Mouse (Mus musculus) embryonic facial prominence, embryonic 14.5 days (tissue): Measurements from ENCODE around the gene Irf4. TPM values are rescaled to one million over a fixed set of nuclear protein-coding genes. Genes with fewer than 3 reads are reported as not detected.

ENCODE experiments used
- ATAC-seq: fragments of 200-750 bp; cut with Nextera tagmentation; 2 replicates; pipeline ENCODE4 v1.8.0; 2017; ENCODE audit warnings: low read depth, moderate number of reproducible peaks, moderate TSS enrichment
- DNase-seq: peaks from one replicate; pipeline ENCODE4 v3.0.0-alpha.2; 2015; ENCODE audit warnings: low spot score
- H3K27ac ChIP-seq: fragments of 300-500 bp; sonication (generic); replicated peaks from 2 replicates; pipeline ENCODE4 v1.5.1; 2014; ENCODE audit warnings: low read depth, mild to moderate bottlenecking, low read length, moderate library complexity
- H3K27me3 ChIP-seq: fragments of 300-500 bp; sonication (generic); replicated peaks from 2 replicates; pipeline ENCODE4 v1.6.1; 2014; ENCODE audit warnings: low read length; ENCODE audit not compliant: control insufficient read depth, insufficient read depth
- H3K36me3 ChIP-seq: fragments of 300-500 bp; sonication (generic); 2 replicates; pipeline ENCODE4 v1.6.1; 2014; ENCODE audit warnings: low read length, mixed read lengths; ENCODE audit not compliant: control insufficient read depth, insufficient read depth
- H3K4me1 ChIP-seq: fragments of 300-500 bp; sonication (generic); 2 replicates; pipeline ENCODE4 v1.6.1; 2014; ENCODE audit warnings: antibody characterized with exemption, low read length; ENCODE audit not compliant: control insufficient read depth, insufficient read depth
- H3K4me2 ChIP-seq: fragments of 300-500 bp; sonication (generic); 2 replicates; pipeline ENCODE4 v1.6.1; 2014; ENCODE audit warnings: low read depth, mild to moderate bottlenecking, low read length, moderate library complexity, mixed read lengths
- H3K4me3 ChIP-seq: fragments of 300-500 bp; sonication (generic); 2 replicates; pipeline ENCODE4 v1.5.1; 2014; ENCODE audit warnings: low read depth, mild to moderate bottlenecking, low read length
- H3K9ac ChIP-seq: fragments of 300-500 bp; sonication (generic); 2 replicates; pipeline ENCODE4 v1.6.1; 2014; ENCODE audit warnings: low read depth, mild to moderate bottlenecking, low read length, moderate library complexity, mixed read lengths
- H3K9me3 ChIP-seq: fragments of 300-500 bp; sonication (generic); 2 replicates; pipeline ENCODE4 v1.6.1; 2016; ENCODE audit warnings: low read length; ENCODE audit not compliant: control insufficient read depth
- WGBS: fragments of 180-500 bp; shearing (Covaris S2); extraction: QIAGEN DNeasy Blood & Tissue Kit; methylation state at CpG from one replicate; pipeline ENCODE4 v1.1.7; 2014; 5-methylcytosine and 5-hydroxymethylcytosine counted together
- polyA plus RNA-seq: library from polyadenylated mRNA; unstranded; fragments of >200 nt; fragmentation: Nextera tagmentation; extraction: Ambion mirVana; gene quantifications from 2 replicates; pipeline ENCODE4 v1.2.1, GENCODE M21; 2014

Irf4 gene
- polyA plus RNA-seq, 1 experiment from 2014 or later = 0.33 TPM

DNA sequence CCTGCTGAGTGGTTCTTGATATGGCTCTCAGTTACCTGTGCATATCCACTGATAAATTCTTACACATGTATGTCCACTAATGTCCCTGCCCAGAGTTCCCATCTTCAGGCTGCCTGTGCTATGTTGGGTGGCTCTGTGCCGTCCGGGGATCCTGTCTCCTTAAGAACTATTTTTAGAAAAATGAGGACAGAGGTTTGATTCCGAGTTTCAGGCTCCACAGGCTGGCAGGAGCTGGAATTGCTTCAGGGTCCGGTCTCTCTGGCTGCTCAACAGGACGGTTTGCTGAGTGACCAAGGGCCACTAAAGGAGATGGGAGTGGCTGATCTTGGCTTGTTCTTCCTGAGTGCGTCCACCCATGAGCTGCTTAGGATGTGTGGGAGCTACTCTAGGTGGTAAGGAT is 19.8 kb upstream of the Irf4 start:
- WGBS = 34% methylated on average over 6 of the region's 6 CpGs
- DNase-seq (no peak), ATAC-seq (no peak)
- H3K9ac ChIP-seq = no peak overlapping the region
- H3K27ac ChIP-seq = no peak overlapping the region
- no peaks in the 10 kb centered on the region for H3K36me3 ChIP-seq
- no peak overlapping the region for H3K4me3 ChIP-seq
- H3K27me3 ChIP-seq = no peaks in the 10 kb centered on the region
- peaks cover 6% of the 10 kb centered on the region; the same call in 1 of the 2 replicates for H3K4me1 ChIP-seq
- no peaks in the 10 kb centered on the region for H3K9me3 ChIP-seq
- no peak overlapping the region for H3K4me2 ChIP-seq

DNA sequence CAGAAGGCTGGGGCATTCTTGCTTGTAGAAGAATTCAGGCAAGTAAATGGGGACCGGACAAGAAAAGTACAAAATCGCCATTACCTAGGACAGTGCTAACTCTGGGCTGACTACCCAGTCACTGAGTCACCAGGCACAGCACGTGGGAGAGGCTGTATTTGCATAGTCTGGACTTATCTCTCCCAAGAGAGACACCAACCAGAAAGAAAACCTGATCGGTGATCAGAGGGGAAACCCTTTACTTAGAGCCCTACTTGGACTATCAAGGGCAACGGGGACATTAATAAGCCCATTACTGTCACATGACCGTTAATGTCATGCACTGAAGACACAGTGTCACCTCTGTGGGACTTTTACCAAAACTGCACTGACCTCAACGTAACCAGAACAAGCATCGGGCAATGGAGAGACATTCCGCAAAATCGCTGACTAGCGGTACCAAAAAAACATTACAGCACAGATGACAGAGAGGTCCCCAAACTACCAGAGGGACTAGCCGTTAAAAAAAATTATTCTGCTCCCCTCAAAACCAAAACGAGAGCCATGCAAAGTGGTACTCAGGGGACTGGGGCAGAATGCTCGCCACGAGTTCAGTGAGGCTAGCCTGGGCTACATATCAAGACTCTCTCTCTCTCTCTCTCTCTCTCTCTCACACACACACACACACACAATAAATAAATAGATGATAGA is 18.8 kb upstream of the Irf4 start:
- Histone ChIP-seq H3K4me1 (no peaks in the 10 kb centered on the region), H3K27me3 (no peaks in the 10 kb centered on the region), H3K9ac (no peak overlapping the region), H3K4me3 (no peak overlapping the region), H3K4me2 (no peak overlapping the region), H3K9me3 (no peaks in the 10 kb centered on the region), H3K27ac (no peak overlapping the region), H3K36me3 (no peaks in the 10 kb centered on the region)
- WGBS = 83% methylated on average over 15 of the region's 15 CpGs
- no peak for ATAC-seq
- DNase-seq = no peak

DNA sequence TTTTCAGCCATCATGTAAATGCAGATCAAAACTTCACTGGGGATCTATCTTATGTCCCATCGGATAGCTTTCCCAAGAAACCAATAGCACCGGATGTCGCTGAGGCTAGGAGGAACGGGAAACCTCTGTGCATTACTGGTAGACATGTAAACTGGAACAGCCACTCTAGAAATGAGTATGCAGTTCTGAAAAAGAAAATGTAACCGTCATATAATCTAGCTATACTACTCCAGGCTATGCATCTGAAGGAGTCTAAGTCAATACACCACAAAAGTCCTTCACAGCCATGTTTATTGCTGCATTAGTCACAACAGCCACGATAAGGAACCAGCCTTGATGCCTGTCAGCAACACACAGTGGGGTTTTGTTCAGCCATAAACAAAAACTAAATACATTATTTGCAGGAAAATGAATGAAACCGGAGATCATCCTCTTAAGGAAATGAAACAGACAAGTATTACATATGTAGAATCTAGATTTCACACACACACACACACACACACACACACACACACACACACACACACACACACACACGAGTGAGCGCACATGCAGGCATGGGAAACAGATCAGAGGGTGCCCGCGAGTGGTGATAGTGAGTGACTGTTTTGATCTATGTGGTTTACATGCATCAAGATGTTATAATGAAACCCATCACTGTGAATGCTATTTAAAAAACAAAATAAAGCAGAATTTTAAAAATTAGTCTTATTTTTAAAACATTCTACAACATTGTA is 16.1 kb upstream of the Irf4 start:
- H3K4me1 ChIP-seq = no peaks in the 10 kb centered on the region
- WGBS = 79% methylated on average over 11 of the region's 11 CpGs
- no peak overlapping the region for H3K9ac ChIP-seq
- H3K36me3 ChIP-seq = no peaks in the 10 kb centered on the region
- H3K4me3 ChIP-seq = no peak overlapping the region
- H3K4me2 ChIP-seq = no peak overlapping the region
- no peaks in the 10 kb centered on the region for H3K27me3 ChIP-seq
- H3K27ac ChIP-seq = no peak overlapping the region
- DNase-seq (no peak), ATAC-seq (no peak)
- H3K9me3 ChIP-seq = no peaks in the 10 kb centered on the region

DNA sequence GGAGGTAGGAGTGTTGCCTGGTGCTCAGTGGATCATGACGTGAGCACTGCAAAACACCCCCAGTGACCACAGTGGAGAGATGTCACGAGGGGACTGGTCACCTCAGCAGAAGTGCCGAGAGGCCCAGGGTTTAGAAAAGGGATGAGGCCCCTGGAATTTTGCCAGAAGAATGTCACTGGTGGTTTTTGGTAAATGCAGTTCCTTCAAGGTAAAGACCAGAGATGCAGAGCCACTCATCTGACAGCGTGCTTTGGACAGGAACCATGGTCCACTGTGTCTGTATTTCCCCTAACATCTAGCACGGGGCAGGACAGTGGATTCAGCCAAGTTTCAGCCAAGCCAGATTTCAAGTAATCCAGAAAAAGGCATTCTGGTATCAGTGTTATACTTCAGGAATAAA is 12.3 kb upstream of the Irf4 start:
- no peak overlapping the region for H3K4me3 ChIP-seq
- ATAC-seq = no peak
- WGBS = 79% methylated on average over 5 of the region's 5 CpGs

DNA sequence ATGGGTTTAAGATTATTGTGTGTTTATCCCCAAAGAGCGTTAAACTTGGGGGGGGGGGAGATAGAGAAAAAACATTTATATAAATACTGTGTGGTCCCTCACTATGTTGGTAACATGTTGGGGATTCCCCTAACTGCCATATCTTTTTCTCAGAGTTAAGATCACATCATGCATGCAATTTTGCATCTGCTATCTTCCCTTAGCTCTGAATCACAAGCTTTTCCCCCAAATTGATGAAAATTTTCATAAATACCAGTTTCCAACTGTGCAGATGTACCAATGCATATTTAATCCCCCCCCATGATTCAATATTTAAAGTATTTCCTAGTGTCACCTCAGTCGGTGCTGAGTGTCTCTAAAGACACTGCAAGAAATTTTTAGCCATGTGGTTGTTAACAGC is 11.8 kb upstream of the Irf4 start:
- Histone ChIP-seq H3K4me1 (no peaks in the 10 kb centered on the region), H3K27me3 (no peaks in the 10 kb centered on the region), H3K4me2 (no peak overlapping the region), H3K36me3 (no peaks in the 10 kb centered on the region), H3K9me3 (no peaks in the 10 kb centered on the region), H3K4me3 (no peak overlapping the region), H3K27ac (no peak overlapping the region), H3K9ac (no peak overlapping the region)
- ATAC-seq (no peak), DNase-seq (no peak)
- WGBS = 79% methylated on average over 2 of the region's 2 CpGs

More for the DNA sequence above, 12.3 kb upstream of the Irf4 start:
- DNase-seq = no peak
- Histone ChIP-seq H3K27ac (no peak overlapping the region), H3K27me3 (no peaks in the 10 kb centered on the region), H3K4me1 (no peaks in the 10 kb centered on the region), H3K9ac (no peak overlapping the region), H3K36me3 (no peaks in the 10 kb centered on the region), H3K9me3 (no peaks in the 10 kb centered on the region), H3K4me2 (no peak overlapping the region)

DNA sequence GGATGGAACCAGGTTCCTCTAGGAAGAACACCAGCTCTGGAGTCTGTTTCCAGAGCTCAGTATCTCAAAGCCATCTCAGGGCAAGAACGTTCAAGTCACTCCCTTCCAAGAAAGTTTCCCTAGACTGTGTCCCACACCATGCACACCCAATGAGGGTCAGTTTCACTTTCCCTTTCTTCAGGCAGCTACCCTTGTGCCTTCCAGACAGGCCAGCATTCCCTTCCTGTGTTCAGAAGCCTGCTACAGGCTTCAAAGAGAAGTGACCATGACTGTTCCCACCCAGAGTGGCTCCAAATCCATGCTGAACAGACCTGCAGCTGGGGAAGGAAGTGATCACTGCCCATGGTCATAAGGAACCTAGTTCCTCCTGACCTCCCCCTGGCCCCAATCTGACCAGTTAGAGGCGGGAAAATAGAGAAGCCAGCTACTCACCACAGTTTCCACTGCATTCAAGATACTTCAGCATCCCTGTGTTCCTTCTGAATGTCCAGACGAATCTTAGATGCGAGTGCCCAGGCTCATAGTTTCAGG is 10.7 kb upstream of the Irf4 start:
- Histone ChIP-seq H3K4me3 (no peak overlapping the region), H3K27ac (no peak overlapping the region), H3K4me1 (no peaks in the 10 kb centered on the region), H3K9ac (no peak overlapping the region), H3K27me3 (no peaks in the 10 kb centered on the region), H3K9me3 (no peaks in the 10 kb centered on the region), H3K36me3 (no peaks in the 10 kb centered on the region), H3K4me2 (no peak overlapping the region)
- WGBS = 87% methylated on average over 4 of the region's 4 CpGs
- ATAC-seq (no peak), DNase-seq (no peak)

DNA sequence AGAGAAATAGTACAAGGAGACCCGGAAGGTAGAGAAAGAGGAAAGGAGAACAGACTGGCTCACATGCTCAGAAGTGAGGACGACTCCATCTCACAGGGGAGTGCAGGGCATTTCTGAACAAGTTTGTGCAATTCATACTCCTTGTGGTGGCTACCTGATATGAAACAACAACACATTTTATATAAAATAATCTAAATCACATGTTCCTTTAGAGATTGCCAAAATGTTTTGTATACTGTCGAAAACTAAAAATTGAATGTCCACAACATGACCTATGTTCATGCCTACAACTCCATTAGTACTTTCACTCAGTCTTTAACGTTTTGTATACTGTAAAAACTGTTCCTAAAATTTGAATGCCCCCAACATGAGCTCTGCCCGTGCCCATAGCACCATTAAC is 7.9 kb upstream of the Irf4 start:
- WGBS = 66% methylated on average over 5 of the region's 5 CpGs
- H3K9ac ChIP-seq = no peak overlapping the region

DNA sequence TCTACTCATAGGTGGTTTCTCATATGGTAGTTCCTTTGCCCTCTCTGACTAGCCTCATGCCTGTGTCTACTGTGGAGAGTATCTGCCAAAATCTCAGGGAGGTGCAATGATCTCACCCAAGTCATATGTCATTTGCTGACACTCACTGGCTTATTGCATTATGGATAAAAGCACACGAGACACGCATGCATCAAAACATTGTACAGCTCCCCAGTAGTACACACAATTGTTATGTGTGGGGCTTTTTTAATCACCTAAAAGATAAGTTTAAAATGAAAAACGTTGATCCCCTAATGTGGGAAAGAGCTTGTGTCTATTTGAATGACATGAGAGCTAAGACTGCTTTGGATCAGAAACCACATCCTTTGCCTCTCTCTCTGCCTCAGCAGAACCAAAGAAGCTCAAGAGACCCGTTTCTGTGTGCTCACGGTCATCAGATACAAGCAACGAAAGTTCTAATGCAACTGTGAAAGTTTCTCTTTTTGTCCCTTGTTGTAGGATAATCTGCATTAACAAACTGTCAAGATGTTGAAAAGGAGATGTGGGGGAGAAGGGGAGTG is 6.5 kb upstream of the Irf4 start:
- DNase-seq (no peak), ATAC-seq (no peak)
- Histone ChIP-seq H3K36me3 (no peaks in the 10 kb centered on the region), H3K4me3 (no peak overlapping the region), H3K9me3 (no peaks in the 10 kb centered on the region), H3K4me2 (no peak overlapping the region), H3K4me1 (no peaks in the 10 kb centered on the region), H3K27ac (no peak overlapping the region), H3K9ac (no peak overlapping the region), H3K27me3 (peaks cover 7% of the 10 kb centered on the region)
- WGBS = 71% methylated on average over 6 of the region's 6 CpGs

More for the DNA sequence above, 7.9 kb upstream of the Irf4 start:
- H3K4me2 ChIP-seq = no peak overlapping the region
- H3K4me3 ChIP-seq = no peak overlapping the region
- DNase-seq (no peak), ATAC-seq (no peak)
- no peaks in the 10 kb centered on the region for H3K4me1 ChIP-seq
- no peak overlapping the region for H3K27ac ChIP-seq
- no peaks in the 10 kb centered on the region for H3K36me3 ChIP-seq
- no peaks in the 10 kb centered on the region for H3K27me3 ChIP-seq
- H3K9me3 ChIP-seq = no peaks in the 10 kb centered on the region
